Mouse (Mus musculus): ENCODE measurements around the gene Bcl7b.

Gene Bcl7b

GRCm38 (mm10) chr5:135168063-135169062 lies at the start of gene Bcl7b:
Bcl7b (plus strand) TSS chr5:135168283.
- DNase-seq = peak; percentile 96

GRCm38 (mm10) chr5:135118589-135119081 lies 49.4 kb upstream of the Bcl7b start:
- peak; percentile 53 for DNase-seq

DNA sequence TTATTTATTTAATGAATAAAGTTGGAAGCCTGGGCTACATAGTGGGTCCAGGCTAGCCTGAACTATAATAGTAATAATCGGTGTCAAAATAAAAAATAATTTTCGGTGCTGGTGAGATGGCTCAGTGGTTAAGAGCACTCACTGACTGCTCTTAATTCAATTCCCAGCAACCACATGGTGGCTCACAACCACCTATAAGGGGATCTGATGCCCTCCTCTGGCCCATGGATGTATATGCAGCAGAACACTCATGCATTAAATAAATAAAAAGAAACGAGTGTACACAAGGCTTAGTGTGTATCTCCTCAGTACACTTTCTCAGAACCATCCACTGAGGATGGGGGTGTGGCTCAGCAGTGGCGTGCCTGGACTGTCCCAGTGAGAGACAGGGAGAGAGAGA lies 47.3 kb upstream of the Bcl7b start:
- no peak for DNase-seq

DNA sequence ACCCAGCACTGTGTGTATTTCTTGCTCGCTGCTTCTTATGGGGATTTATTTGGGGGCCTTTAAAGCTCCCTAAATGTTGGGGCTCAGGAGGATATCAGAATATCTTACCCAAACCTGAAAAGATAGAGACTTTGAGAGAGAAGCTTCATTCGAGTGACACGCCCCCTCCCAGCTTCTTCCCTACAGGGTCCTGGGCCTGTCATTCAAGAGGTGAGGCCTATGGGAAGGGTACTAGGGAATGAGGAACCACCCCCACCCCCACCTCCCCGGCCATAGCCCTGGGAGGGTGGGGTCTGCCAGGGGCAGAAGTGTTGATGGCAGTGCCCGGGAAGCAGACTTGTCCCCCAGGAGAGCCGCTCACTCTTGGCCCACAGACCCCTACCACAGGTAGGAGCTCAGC lies 42.0 kb upstream of the Bcl7b start:
- no peak for DNase-seq

GRCm38 (mm10) chr5:135127669-135128068 lies 40.4 kb upstream of the Bcl7b start:
- DNase-seq = no peak

- DNase-seq = no peak
These were observed 38.3 kb upstream of the Bcl7b start for GRCm38 (mm10) chr5:135129747-135130146.

GRCm38 (mm10) chr5:135133736-135134405 lies 34.2 kb upstream of the Bcl7b start:
- peak; percentile 82 for DNase-seq

GRCm38 (mm10) chr5:135134534-135134933 lies 33.5 kb upstream of the Bcl7b start:
- DNase-seq = peak; percentile 62

- no peak for DNase-seq
These were observed 28.2 kb upstream of the Bcl7b start for GRCm38 (mm10) chr5:135139881-135140280.

GRCm38 (mm10) chr5:135144469-135144868 lies 23.6 kb upstream of the Bcl7b start:
- DNase-seq = no peak

DNA sequence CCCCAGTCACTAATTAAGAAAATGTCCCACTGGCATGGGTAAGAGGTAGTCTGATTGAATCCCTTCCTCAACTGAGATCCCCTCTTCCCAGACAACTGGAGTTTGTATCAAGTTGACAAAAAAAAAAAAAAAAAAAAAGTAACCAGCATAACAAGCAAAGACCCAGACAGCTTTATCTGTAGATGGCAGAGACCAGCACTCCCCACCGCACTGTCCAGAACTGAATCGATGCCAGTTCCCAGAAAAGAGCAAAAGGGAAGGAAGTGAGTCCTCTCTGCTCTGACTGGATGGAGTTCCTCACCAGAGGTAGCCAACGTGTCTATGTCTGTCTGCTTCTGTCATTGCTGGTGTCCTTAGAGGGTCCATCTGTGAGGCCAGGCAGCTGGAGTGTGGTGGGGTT lies 22.6 kb upstream of the Bcl7b start:
- DNase-seq = no peak

DNA sequence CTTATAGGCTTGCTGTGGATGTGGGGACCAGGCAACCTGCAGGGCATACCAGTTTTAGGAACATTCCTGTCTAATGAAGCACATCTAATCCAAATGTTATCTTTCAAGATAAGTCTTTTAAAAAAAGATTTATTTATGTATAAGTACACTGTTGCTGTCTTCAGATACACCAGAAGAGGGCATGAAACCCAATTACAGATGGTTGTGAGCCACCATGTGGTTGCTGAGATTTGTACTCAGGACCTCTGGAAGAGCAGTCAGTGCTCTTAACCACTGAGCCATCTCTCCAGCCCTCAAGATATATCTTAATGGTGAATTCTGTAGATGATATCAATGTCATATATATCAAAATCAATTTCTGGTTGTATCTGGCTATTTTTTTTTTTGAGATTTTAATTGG lies 22.1 kb upstream of the Bcl7b start:
- DNase-seq = no peak

DNA sequence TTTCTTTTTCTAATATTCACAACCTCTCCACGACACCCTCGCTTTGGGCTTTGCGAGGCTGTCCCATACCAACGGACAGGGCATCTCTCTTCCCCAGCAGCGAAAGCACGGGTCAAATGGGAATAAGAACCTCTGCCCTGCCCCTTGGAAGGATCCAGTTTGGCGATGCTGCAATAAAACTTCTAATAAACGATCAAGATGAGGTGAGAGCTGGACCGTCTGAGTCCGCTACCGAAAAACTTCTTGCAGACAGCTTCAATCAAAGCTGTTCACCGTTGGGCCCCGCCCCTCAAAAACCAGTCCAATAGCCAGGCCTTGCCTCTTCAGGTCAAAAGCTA lies 19.4 kb upstream of the Bcl7b start:
- no peak for DNase-seq

DNA sequence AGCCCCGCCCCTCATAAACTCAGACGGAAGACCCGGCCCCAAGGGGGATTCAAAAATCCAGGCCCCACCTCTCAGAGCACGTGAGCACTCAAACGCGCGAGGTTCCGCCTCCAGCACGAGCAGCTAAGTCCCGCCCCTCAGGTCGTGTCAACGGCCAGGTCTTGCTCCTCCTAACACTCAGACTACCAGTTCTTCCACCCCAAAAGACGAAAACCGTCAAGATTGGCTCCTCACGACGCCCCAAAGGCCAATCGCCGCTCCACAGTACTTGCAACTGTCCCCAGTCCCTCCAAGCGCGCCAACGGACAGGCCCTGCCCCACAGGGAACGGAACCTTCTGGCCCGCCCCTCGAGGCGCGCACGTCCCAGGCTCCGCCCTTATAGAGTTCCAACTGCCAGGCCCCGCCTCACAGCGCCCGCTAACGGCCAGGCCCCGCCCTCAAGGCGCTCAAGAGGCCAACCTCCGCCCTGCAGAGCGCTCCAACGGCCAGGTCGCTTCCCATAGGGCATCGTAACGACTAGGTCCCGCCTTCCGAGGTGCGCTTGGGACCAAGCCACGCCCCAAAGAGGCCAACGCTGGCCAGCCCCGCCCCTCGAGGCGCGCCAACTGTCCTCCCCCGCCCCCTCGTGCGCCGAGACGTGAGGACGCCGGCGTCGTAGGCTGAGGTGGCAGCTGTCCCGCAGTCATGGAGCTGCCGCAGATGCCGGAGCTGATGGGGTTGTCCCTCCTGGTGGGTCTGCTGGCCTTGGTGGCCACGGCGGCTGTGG lies 18.8 kb upstream of the Bcl7b start, which contains the start of gene Tbl2:
Gene Tbl2, plus strand, starts transcription at position 605 of the 767 bp plus-strand sequence.
- DNase-seq = peak; percentile 99

- DNase-seq = no peak
These were observed 18.3 kb upstream of the Bcl7b start for GRCm38 (mm10) chr5:135149820-135150178.

DNA sequence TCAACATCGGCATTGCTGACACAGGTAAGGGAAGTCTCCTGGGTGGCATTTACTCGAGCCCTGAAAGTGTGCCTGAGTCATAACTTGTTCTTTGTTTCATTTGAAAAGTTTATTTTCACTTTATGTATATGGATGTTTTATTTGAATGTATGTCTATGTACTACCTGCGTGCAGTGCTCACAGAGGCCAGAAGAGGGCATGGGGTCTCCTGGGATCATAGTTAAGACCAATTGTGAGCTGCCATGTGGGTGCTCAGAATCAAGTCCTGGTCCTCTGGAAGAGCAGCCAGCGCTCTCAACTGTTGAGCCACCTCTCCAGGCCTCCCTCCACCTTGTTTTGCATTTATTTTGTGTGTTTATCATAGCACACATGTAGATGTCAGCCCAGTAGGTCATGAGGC lies 11.6 kb upstream of the Bcl7b start:
- DNase-seq = no peak

- DNase-seq = no peak
These were observed 6.9 kb upstream of the Bcl7b start for GRCm38 (mm10) chr5:135161221-135161620.

- DNase-seq = no peak
These were observed 6.4 kb upstream of the Bcl7b start for GRCm38 (mm10) chr5:135161650-135162049.

DNA sequence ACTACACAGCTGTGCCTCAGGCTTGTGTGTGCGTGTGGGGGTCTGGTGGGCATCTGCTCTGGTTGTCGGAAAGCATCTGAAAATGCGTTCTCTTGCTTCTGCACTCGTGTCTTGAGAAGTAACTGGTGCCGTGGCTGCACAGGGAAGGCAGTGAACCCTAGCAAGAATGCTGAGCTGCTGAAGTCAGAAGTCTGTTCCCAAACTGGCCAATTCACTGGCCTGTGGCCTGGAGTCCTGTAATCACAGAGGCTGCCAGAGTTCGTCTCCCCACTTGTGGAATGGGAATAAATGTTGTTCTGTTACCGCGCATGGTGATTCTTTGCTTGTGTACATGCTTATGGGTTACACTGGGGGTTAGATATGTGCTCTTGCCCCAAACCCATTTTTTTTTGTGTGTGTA lies 5.7 kb upstream of the Bcl7b start:
- no peak for DNase-seq

- no peak for DNase-seq
These were observed 5.3 kb upstream of the Bcl7b start for GRCm38 (mm10) chr5:135162821-135163220.

DNA sequence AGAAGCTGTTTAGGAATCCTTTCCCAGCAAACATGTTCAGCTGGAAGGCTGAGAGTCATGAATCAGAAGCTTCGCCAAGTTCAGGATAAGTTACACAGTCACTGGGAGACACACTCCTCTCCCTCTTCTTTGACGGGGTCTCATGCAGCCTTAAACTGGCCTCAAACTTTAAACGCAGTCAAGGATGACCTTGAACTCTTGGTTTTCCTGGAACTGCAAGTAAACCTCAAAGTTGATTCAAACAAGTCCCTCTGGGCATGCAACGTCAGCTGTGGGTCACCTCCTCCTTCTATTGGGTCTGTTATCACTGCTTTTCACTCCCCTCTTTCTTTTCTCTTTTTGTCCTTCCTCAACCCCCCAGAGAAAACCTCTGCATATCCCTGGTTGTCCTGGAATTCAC lies 1.2 kb upstream of the Bcl7b start:
- no peak for DNase-seq

- DNase-seq = no peak
These were observed 614 bp upstream of the Bcl7b start for GRCm38 (mm10) chr5:135167469-135167868.

DNA sequence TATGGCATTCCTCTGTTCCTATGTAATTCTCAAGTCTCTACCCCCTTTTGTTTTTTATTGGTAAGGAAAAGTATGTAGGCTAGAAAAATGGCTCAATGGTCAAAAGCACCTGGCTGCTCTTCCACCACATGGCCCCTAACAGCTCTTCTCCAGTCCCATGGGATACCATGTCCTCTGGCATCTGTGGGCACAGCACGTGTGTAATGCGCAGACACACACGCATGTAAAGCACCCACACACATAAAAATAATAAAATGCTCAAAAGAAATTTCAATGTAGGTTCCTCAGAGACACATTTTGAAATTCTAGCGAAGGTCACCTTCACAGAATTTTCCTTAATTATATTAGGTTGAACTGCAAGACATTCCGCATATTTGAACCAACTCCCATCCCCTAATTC lies 1.4 kb downstream of the Bcl7b start:
- DNase-seq = no peak
